Mouse (Mus musculus) liver, adult 2 months (tissue): ENCODE data around the gene Uri1. TPM values are rescaled to one million over a fixed set of nuclear protein-coding genes. Genes with fewer than 3 reads are reported as not detected.

ENCODE experiments used
- DNase-seq: peaks from one replicate; pipeline ENCODE4 v3.0.0-alpha.2; 2011; ENCODE audit warnings: low read depth, low spot score; ENCODE audit errors: extremely low read depth
- H3K27ac ChIP-seq: fragments of 200-500 bp; replicated peaks from 2 replicates; pipeline ENCODE4 v1.5.1; 2012; ENCODE audit warnings: low read depth, mild to moderate bottlenecking, control low read depth, inconsistent platforms, low read length; ENCODE audit not compliant: insufficient read depth
- H3K27me3 ChIP-seq: fragments of 200-500 bp; 2 replicates; pipeline ENCODE4 v1.6.1; 2012; ENCODE audit warnings: mild to moderate bottlenecking, moderate library complexity, low read length, inconsistent platforms; ENCODE audit not compliant: control insufficient read depth, insufficient read depth
- H3K36me3 ChIP-seq: fragments of 200-500 bp; 2 replicates; pipeline ENCODE4 v1.6.1; 2012; ENCODE audit warnings: low read length, inconsistent platforms; ENCODE audit not compliant: control insufficient read depth, insufficient read depth
- H3K4me1 ChIP-seq: fragments of 200-500 bp; 2 replicates; pipeline ENCODE4 v1.6.1; 2011; ENCODE audit warnings: low read length; ENCODE audit not compliant: control insufficient read depth, insufficient read depth
- H3K4me3 ChIP-seq: fragments of 200-500 bp; 2 replicates; pipeline ENCODE4 v1.5.1; 2011; ENCODE audit warnings: low read depth, mild to moderate bottlenecking, control low read depth, low read length, moderate library complexity; ENCODE audit not compliant: insufficient read depth
- H3K79me2 ChIP-seq: fragments of 200-500 bp; 2 replicates; pipeline ENCODE4 v1.6.1; 2012; ENCODE audit warnings: inconsistent platforms, mild to moderate bottlenecking, low read length, moderate library complexity; ENCODE audit not compliant: control insufficient read depth, insufficient read depth
- H3K9ac ChIP-seq: fragments of 200-500 bp; 2 replicates; pipeline ENCODE4 v1.6.1; 2012; ENCODE audit warnings: low read depth, mild to moderate bottlenecking, control low read depth, inconsistent platforms, low read length
- CTCF ChIP-seq: fragments of 200-500 bp; IDR thresholded peaks from 2 replicates; pipeline ENCODE4 v1.5.1; 2011; ENCODE audit warnings: low read depth, low read length, control low read depth
- POLR2A ChIP-seq: fragments of 200-500 bp; IDR thresholded peaks from 2 replicates; pipeline ENCODE4 v1.6.1; 2011; ENCODE audit warnings: low read length, control low read depth; ENCODE audit not compliant: insufficient read depth; ENCODE audit errors: extremely low read depth
- WGBS: fragments of 180-500 bp; shearing (Covaris S2); methylation state at CpG from one replicate; pipeline ENCODE4 v1.1.7; 2018; 5-methylcytosine and 5-hydroxymethylcytosine counted together
- polyA plus RNA-seq: library from polyadenylated mRNA; depleted of rRNA; stranded (reverse); fragments of >200 nt; gene quantifications from 2 replicates; pipeline ENCODE4 v1.2.3, GENCODE M21; 2012
- total RNA-seq: library from RNA; depleted of rRNA; stranded (reverse); fragments of >200 nt; gene quantifications from 2 replicates; pipeline ENCODE4 v1.2.3, GENCODE M21; 2014

Uri1 gene
- total and polyA plus RNA-seq, 2 experiments: 6.2 to 13.9 TPM

- Histone ChIP-seq H3K27me3 (no peaks in the 10 kb centered on the region), H3K79me2 (no peaks in the 10 kb centered on the region; the same call in 1 of the 2 replicates), H3K27ac (no peak overlapping the region), H3K4me3 (no peak overlapping the region), H3K36me3 (peaks cover 6% of the 10 kb centered on the region; the same call in 1 of the 2 replicates), H3K9ac (no peak overlapping the region), H3K4me1 (peaks cover 8% of the 10 kb centered on the region)
- TF ChIP-seq CTCF (no peak), POLR2A (no peak)
- no peak for DNase-seq
- WGBS: 87% methylated on average over 9 of the region's 9 CpGs
Observed at GRCm38 (mm10) chr7:37972571-37972970, 50.8 kb downstream of the Uri1 start.

GRCm38 (mm10) chr7:37962326-37962725, 61.0 kb downstream of the Uri1 start:
- H3K9ac ChIP-seq: no peak overlapping the region
- H3K4me1 ChIP-seq: no peaks in the 10 kb centered on the region; the same call in 1 of the 2 replicates
- H3K79me2 ChIP-seq: no peaks in the 10 kb centered on the region
- DNase-seq: no peak
- H3K27ac ChIP-seq: no peak overlapping the region
- H3K27me3 ChIP-seq: no peaks in the 10 kb centered on the region
- H3K36me3 ChIP-seq: peaks cover 50% of the 10 kb centered on the region
- TF ChIP-seq POLR2A: no peak
- no peak overlapping the region for H3K4me3 ChIP-seq
- 95% methylated on average over 17 of the region's 17 CpGs for WGBS

GRCm38 (mm10) chr7:37961247-37961646, 62.1 kb downstream of the Uri1 start:
- Histone ChIP-seq H3K9ac (no peak overlapping the region), H3K4me3 (no peak overlapping the region), H3K27ac (no peak overlapping the region), H3K79me2 (no peaks in the 10 kb centered on the region; the same call in 1 of the 2 replicates), H3K36me3 (peaks cover 45% of the 10 kb centered on the region), H3K27me3 (no peaks in the 10 kb centered on the region), H3K4me1 (peaks cover 9% of the 10 kb centered on the region)
- WGBS: 43% methylated on average over 11 of the region's 11 CpGs
- peak; percentile 87 for DNase-seq
- TF ChIP-seq POLR2A (no peak), CTCF (no peak; the same call in 1 of the 2 replicates)

- Histone ChIP-seq H3K27me3 (no peaks in the 10 kb centered on the region), H3K27ac (no peak overlapping the region), H3K79me2 (no peaks in the 10 kb centered on the region; the same call in 1 of the 2 replicates), H3K4me1 (peaks cover 17% of the 10 kb centered on the region), H3K9ac (no peak overlapping the region), H3K36me3 (peaks cover 4% of the 10 kb centered on the region), H3K4me3 (no peak overlapping the region)
- TF ChIP-seq CTCF: no peak
- no peak for TF ChIP-seq POLR2A
- WGBS: 87% methylated on average over 9 of the region's 9 CpGs
- DNase-seq: no peak
Observed at GRCm38 (mm10) chr7:37951841-37952240, 71.5 kb downstream of the Uri1 start.

- H3K4me1 ChIP-seq: peaks cover 8% of the 10 kb centered on the region
- H3K36me3 ChIP-seq: no peaks in the 10 kb centered on the region; the same call in 1 of the 2 replicates
- 84% methylated on average over 8 of the region's 8 CpGs for WGBS
- peak overlapping the region; percentile 34; the same call in 1 of the 2 replicates for H3K27ac ChIP-seq
- no peaks in the 10 kb centered on the region for H3K79me2 ChIP-seq
- H3K27me3 ChIP-seq: no peaks in the 10 kb centered on the region
- no peak overlapping the region for H3K4me3 ChIP-seq
- no peak for DNase-seq
- no peak overlapping the region for H3K9ac ChIP-seq
- no peak for TF ChIP-seq POLR2A
- no peak for TF ChIP-seq CTCF
Observed at GRCm38 (mm10) chr7:37936459-37936858, 86.9 kb downstream of the Uri1 start.

GRCm38 (mm10) chr7:37935786-37936185, 87.6 kb downstream of the Uri1 start:
- DNase-seq: peak; percentile 31
- H3K27ac ChIP-seq: no peak overlapping the region
- H3K27me3 ChIP-seq: no peaks in the 10 kb centered on the region
- TF ChIP-seq POLR2A (no peak), CTCF (no peak)
- H3K79me2 ChIP-seq: no peaks in the 10 kb centered on the region
- H3K36me3 ChIP-seq: no peaks in the 10 kb centered on the region; the same call in 1 of the 2 replicates
- peaks cover 8% of the 10 kb centered on the region for H3K4me1 ChIP-seq
- no peak overlapping the region for H3K9ac ChIP-seq
- 91% methylated on average over 5 of the region's 5 CpGs for WGBS
- no peak overlapping the region for H3K4me3 ChIP-seq
